Mouse (Mus musculus) lung, postnatal 0 days (tissue): Measurements from ENCODE around the gene Vav2.

Experiments used
- CTCF ChIP-seq: IDR thresholded peaks from 2 replicates; pipeline ENCODE4 v1.5.1; 2016; ENCODE audit warnings: antibody characterized with exemption, mild to moderate bottlenecking
- EP300 ChIP-seq: IDR thresholded peaks from 2 replicates; pipeline ENCODE4 v1.6.1; 2016; ENCODE audit warnings: antibody characterized with exemption, mild to moderate bottlenecking, control low read depth

DNA sequence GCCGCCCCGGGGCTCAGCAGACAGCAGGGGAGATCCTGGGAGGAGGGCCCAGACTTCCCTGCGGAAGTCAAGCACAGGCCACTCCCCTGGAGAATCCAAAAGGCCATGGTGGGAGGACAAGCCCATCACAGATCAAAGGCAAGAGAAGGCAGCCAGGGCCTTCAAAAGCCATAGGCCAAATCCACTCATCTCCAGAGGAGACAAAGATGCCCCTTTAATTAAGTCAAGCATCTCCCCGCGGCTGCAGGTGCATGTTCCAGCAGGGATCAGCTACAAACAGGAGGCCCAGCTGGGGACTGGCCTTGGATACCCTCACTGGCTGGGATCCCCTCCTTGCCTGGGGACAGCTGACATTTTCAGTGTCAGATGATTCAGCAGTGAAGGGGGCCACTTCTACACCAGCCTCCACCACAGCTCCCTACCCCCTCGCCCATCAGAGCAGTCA is 105.4 kb downstream of the Vav2 start:
- TF ChIP-seq CTCF (no peak), EP300 (no peak)
